Mouse (Mus musculus): ENCODE measurements around the gene Gale. TPM values are rescaled to one million over a fixed set of nuclear protein-coding genes. Genes with fewer than 3 reads are reported as not detected.
"Not testable (repeated sequence)": the region's sequence is repeated elsewhere in the genome, so short reads cannot be mapped to it uniquely, and the experiment has no call there.

Gene Gale
- polyA plus RNA-seq, 1 experiment = 5.6 TPM

GRCm38 (mm10) chr4:135941026-135941425 is 22.5 kb upstream of the Gale start:
- H3K4me3 ChIP-seq (ENCODE audit: insufficient read depth, low read length); H3K27ac ChIP-seq (ENCODE audit: insufficient read depth, low read depth, low read length): not testable (repeated sequence)
- peaks cover 35% of the 10 kb centered on the region for H3K4me1 ChIP-seq (ENCODE audit: control insufficient read depth, insufficient read depth, low read length)
- TF ChIP-seq CTCF (IDR thresholded peaks at IDR 0.05; ENCODE audit: low read depth, low read length) = peak; percentile 40

DNA sequence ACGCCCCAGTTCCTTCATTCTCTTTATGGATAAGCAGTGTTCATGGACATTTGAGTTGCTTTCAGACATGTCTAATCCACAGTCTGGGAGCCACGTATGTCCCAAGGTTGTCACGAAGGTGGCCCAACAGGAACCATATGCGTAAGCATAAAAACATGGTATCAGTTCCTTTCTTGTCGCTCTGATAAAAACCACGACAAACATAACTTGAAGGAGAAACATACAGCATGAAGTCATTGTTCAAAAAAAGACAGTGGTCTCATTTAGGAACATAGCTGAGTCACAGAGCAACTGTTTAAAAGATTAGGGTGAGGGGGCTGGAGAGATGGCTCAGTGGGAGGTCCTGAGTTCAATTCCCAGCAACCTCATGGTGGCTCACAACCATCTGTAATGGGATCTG is 21.3 kb upstream of the Gale start:
- peaks cover 36% of the 10 kb centered on the region for H3K4me1 ChIP-seq (ENCODE audit: control insufficient read depth, insufficient read depth, low read length)
- peak overlapping the region; percentile 84 for H3K27ac ChIP-seq (ENCODE audit: insufficient read depth, low read depth, low read length)
- TF ChIP-seq CTCF (IDR thresholded peaks at IDR 0.05; ENCODE audit: low read depth, low read length) = no peak
- TF ChIP-seq POLR2A (IDR thresholded peaks at IDR 0.05; ENCODE audit: borderline replicate concordance, low read depth, low read length) = no peak

DNA sequence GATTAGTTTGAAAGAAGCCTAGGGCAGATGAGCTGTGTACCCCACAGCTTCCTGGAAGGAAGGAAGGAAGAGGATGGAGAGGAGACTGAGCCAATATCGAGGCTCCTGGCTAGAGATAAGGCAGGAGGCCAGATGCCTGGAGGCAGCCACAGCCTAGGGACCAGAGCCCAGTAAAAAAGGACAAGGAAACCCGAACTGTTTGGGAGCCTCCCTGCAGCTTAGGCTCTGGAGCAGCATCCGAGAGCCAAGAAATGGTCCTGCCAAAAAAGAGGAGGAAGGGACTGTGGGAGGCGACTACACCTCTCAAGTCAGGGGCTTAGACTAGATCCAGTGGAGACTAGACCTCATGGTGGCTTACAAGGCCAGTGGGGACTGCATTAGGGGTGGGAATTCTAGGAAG is 20.1 kb upstream of the Gale start:
- no peak overlapping the region for H3K4me3 ChIP-seq (ENCODE audit: insufficient read depth, low read length)
- TF ChIP-seq POLR2A (IDR thresholded peaks at IDR 0.05; ENCODE audit: borderline replicate concordance, low read depth, low read length) = no peak
- TF ChIP-seq CTCF (IDR thresholded peaks at IDR 0.05; ENCODE audit: low read depth, low read length) = no peak
- H3K4me1 ChIP-seq (ENCODE audit: control insufficient read depth, insufficient read depth, low read length) = peaks cover 41% of the 10 kb centered on the region
- H3K27ac ChIP-seq (ENCODE audit: insufficient read depth, low read depth, low read length) = peak overlapping the region; percentile 84

More for the DNA sequence above, 21.3 kb upstream of the Gale start:
- no peak overlapping the region for H3K4me3 ChIP-seq (ENCODE audit: insufficient read depth, low read length)

GRCm38 (mm10) chr4:135945706-135946105 is 17.8 kb upstream of the Gale start:
- Histone ChIP-seq H3K27ac (ENCODE audit: insufficient read depth, low read depth, low read length) (peak overlapping the region; percentile 95), H3K4me3 (ENCODE audit: insufficient read depth, low read length) (peak overlapping the region; percentile 35), H3K4me1 (ENCODE audit: control insufficient read depth, insufficient read depth, low read length) (peaks cover 56% of the 10 kb centered on the region)
- TF ChIP-seq CTCF (IDR thresholded peaks at IDR 0.05; ENCODE audit: low read depth, low read length) (no peak), POLR2A (IDR thresholded peaks at IDR 0.05; ENCODE audit: borderline replicate concordance, low read depth, low read length) (no peak)

DNA sequence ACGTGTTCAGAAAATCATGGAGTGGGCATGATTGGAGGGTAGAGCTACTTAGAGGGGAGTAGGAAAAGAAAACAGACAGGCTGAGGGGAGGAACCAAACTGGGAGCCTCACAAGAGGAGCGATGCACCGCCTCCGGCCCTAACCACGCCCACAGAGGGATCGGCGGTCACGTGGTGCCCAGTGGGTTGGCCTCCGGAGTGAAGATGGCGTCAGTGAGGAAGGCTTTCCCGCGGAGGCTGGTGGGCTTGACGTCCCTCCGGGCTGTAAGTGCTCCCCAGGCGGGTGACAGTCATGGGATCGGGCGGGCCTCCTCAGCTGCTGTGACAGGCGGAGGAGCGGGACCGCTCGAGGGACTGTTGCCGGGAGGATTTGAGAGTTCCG is 17.3 kb upstream of the Gale start, which contains the start of gene Hmgcl:
Gene Hmgcl, plus strand, starts transcription at position 171 of the 381 bp plus-strand sequence.
- H3K4me1 ChIP-seq (ENCODE audit: control insufficient read depth, insufficient read depth, low read length) = peaks cover 56% of the 10 kb centered on the region
- H3K4me3 ChIP-seq (ENCODE audit: insufficient read depth, low read length) = peak within 1 kb of the TSS; percentile 75
- 0 out of 2 replicates have a peak, but pooled peaks have one; percentile 14 for TF ChIP-seq POLR2A (IDR thresholded peaks at IDR 0.05; ENCODE audit: borderline replicate concordance, low read depth, low read length)
- TF ChIP-seq CTCF (IDR thresholded peaks at IDR 0.05; ENCODE audit: low read depth, low read length) = no peak
- H3K27ac ChIP-seq (ENCODE audit: insufficient read depth, low read depth, low read length) = peak within 1 kb of the TSS; percentile 95

DNA sequence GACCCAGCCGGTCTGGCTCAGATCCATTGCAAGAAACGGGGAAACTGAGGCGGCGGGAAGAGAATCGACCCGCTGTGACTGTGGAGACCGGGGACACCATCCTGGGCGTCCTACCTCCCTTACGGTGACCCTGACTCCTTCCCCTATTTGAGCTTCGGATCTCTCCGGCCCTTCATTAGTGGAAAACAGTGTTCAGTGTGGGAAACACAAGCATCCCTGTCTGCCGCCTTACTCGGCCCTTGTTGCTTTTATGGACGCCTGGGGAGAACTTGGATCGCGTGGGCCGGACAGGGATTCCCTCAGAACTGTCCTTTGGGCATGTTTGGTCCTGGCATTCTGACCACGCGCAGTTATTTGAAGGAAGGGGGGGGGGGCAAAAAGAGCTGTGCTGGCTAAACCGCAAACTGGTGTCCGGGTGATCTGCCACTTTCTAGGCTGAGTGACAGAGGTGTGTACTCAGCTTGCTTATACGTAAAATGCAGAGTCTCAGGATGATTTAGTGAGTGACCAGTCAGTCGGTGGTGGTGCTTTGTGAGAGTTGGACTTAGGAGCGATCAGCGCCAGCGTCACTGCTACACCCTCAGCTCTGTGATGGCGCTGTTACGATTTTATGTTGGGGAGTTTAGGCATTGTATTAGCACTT is 16.7 kb upstream of the Gale start:
- TF ChIP-seq CTCF (IDR thresholded peaks at IDR 0.05; ENCODE audit: low read depth, low read length) (0 out of 2 replicates have a peak, but pooled peaks have one; percentile 21), POLR2A (IDR thresholded peaks at IDR 0.05; ENCODE audit: borderline replicate concordance, low read depth, low read length) (no peak)
- H3K4me3 ChIP-seq (ENCODE audit: insufficient read depth, low read length) = peak overlapping the region; percentile 75
- peaks cover 53% of the 10 kb centered on the region for H3K4me1 ChIP-seq (ENCODE audit: control insufficient read depth, insufficient read depth, low read length)
- H3K27ac ChIP-seq (ENCODE audit: insufficient read depth, low read depth, low read length) = peak overlapping the region; percentile 86

DNA sequence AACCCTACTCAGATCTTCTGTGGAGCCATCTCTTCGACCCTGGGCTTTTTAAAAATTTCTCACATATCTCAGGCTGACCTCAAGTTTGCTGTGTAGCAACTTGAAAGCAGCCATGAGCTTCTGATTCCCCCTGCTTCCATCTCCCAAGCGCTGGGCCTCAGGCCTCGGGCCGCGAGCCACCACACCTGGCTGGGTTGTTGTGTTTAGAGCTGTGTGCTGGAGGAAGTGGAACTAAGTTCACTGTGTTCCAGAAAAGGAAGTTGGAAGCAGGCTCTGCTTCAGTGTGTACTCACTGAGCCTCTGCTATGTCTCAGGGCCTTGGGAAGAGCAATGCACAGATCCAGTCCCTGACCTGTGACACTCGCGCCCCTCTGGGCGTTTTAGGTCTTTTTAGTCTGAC is 15.4 kb upstream of the Gale start:
- H3K4me1 ChIP-seq (ENCODE audit: control insufficient read depth, insufficient read depth, low read length) = peaks cover 42% of the 10 kb centered on the region
- TF ChIP-seq CTCF (IDR thresholded peaks at IDR 0.05; ENCODE audit: low read depth, low read length) = no peak
- TF ChIP-seq POLR2A (IDR thresholded peaks at IDR 0.05; ENCODE audit: borderline replicate concordance, low read depth, low read length) = no peak
- peak overlapping the region; percentile 56 for H3K27ac ChIP-seq (ENCODE audit: insufficient read depth, low read depth, low read length)
- H3K4me3 ChIP-seq (ENCODE audit: insufficient read depth, low read length) = peak overlapping the region; percentile 37

DNA sequence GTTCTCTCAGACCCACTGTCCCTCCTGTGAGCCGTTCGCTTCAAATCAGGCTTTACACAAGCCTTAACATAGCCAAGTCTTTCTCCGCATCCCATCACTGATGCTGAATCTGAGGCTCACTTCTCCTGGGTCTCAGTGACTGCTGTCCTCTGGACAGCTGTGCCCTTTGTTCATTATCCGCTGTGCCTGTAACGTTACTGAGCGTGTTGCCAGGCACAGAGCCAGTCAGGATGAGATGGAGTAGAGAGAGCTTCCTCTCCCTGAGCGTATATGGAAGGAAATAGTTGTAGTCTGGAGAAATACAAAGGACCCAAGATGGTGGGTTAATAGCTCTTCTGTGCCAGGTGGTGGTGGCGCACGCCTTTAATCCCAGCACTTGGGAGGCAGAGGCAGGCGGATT is 14.1 kb upstream of the Gale start:
- Histone ChIP-seq H3K27ac (ENCODE audit: insufficient read depth, low read depth, low read length) (no peak overlapping the region), H3K4me3 (ENCODE audit: insufficient read depth, low read length) (no peak overlapping the region), H3K4me1 (ENCODE audit: control insufficient read depth, insufficient read depth, low read length) (peaks cover 33% of the 10 kb centered on the region)
- TF ChIP-seq POLR2A (IDR thresholded peaks at IDR 0.05; ENCODE audit: borderline replicate concordance, low read depth, low read length) = no peak
- TF ChIP-seq CTCF (IDR thresholded peaks at IDR 0.05; ENCODE audit: low read depth, low read length) = no peak

GRCm38 (mm10) chr4:135949911-135950310 is 13.6 kb upstream of the Gale start:
- no peak overlapping the region for H3K4me3 ChIP-seq (ENCODE audit: insufficient read depth, low read length)
- TF ChIP-seq CTCF (IDR thresholded peaks at IDR 0.05; ENCODE audit: low read depth, low read length) (no peak), POLR2A (IDR thresholded peaks at IDR 0.05; ENCODE audit: borderline replicate concordance, low read depth, low read length) (no peak)
- peaks cover 30% of the 10 kb centered on the region for H3K4me1 ChIP-seq (ENCODE audit: control insufficient read depth, insufficient read depth, low read length)
- no peak overlapping the region for H3K27ac ChIP-seq (ENCODE audit: insufficient read depth, low read depth, low read length)

- TF ChIP-seq CTCF (IDR thresholded peaks at IDR 0.05; ENCODE audit: low read depth, low read length) (no peak), POLR2A (IDR thresholded peaks at IDR 0.05; ENCODE audit: borderline replicate concordance, low read depth, low read length) (no peak)
- no peak overlapping the region for H3K4me3 ChIP-seq (ENCODE audit: insufficient read depth, low read length)
- H3K27ac ChIP-seq (ENCODE audit: insufficient read depth, low read depth, low read length) = no peak overlapping the region
- peaks cover 26% of the 10 kb centered on the region for H3K4me1 ChIP-seq (ENCODE audit: control insufficient read depth, insufficient read depth, low read length)
These were observed 13.2 kb upstream of the Gale start for GRCm38 (mm10) chr4:135950365-135950764.

Data from bone marrow macrophage, adult 2 months (primary cell).